Mouse (Mus musculus): ENCODE measurements around the gene Zzef1. TPM values are rescaled to one million over a fixed set of nuclear protein-coding genes. Genes with fewer than 3 reads are reported as not detected.

Gene Zzef1
- polyA plus RNA-seq, 1 experiment from 2014 or later, result 5.5 TPM

DNA sequence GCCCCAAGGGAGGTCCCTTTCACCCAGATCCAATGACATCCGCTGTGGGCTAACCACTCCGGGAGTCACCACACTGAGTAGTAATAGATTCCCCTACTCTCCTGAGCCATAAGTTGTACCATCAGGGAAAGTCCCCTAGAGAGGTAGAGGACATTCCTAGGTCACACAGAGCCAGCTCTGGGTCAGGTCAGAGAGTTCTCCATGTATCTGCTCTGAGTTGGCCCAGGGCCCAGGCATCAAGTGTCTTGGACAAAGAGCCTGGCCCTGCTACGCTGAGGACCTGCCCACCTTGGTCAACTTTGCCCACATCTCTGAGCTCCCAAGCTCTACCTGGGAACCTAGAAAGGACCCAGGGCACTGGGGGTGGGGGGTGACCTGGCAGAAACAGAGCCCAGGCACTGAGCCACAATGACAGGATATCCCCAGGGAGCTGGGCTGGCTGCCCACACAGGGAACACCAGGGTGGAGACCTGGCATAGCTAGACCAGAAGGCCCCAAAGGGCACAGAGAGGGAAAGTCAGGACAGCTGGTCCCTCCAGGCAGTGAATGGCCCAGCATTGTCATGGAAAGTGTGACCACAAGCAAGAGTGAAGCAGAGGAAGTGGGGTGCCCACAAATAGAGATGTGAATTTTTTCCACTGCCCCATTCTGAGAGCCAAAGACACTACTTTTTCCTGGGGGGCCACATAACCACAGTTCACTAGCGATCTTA lies 157.6 kb downstream of the Zzef1 start:
- Histone ChIP-seq H3K27ac (replicated peaks) (no peak overlapping the region), H3K27me3 (ENCODE audit: low read depth, poor library complexity, severe bottlenecking) (peaks cover 15% of the 10 kb centered on the region), H3K4me3 (no peak overlapping the region), H3K9me3 (replicated peaks) (peaks cover 6% of the 10 kb centered on the region), H3K4me1 (peaks cover 17% of the 10 kb centered on the region), H3K36me3 (no peaks in the 10 kb centered on the region)
- WGBS, result 90% methylated on average over 4 of the region's 4 CpGs
- DNase-seq (ENCODE audit: low spot score), result no peak

DNA sequence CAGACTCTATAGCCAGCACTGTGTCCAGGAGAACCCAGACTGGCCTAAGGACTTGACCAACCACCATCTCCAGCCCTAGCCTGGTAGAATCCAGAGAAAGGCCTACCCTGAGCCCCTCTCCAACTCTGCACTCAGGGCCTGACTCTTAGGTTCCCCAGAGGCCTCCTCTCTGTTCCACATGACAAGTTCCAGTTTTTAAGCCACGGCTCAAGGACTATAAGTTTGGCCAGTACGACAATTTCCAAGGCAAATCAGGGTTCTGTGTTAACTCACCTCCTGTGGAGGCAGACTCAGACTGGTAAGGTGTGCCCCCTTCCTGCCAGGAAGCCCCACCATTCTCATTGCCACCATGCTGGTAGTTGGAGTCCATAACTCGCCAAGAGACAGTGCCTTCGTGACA lies 158.2 kb downstream of the Zzef1 start:
- WGBS, result 90% methylated on average over 4 of the region's 4 CpGs
- no peak for DNase-seq (ENCODE audit: low spot score)
- no peaks in the 10 kb centered on the region for H3K36me3 ChIP-seq

DNA sequence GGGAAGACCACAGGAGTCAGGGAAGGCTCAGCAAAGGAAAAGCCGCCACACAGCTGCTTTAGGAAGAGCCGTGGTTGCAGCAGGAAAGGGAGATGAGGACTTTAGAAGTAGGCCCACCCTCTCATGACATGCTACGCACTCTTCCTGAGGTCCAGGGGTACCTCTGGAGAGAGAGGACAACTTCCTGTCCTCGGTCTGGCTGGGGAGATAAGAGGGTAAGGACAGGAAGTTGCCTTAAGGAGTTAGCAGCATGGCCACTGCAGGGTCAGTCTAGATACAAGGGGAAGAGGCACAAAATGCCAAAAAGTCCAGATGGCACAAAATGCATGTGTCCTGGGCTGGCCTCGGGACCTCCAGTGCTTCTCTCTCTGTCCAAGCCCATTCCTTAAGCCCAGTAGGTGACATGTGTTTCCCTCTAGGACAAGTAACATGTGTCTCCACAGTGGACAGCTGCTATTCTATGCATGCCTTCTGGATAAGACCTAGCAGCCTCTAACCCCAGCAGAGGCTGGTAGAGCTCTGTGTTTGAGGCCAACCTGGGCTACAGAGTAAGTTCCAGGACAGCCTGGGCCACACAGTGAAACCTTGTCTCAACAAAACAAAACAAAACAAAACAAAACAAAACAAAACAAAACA lies 159.4 kb downstream of the Zzef1 start:
- no peaks in the 10 kb centered on the region for H3K9me3 ChIP-seq (replicated peaks)
- no peak overlapping the region for H3K27ac ChIP-seq (replicated peaks)
- 77% methylated on average over 5 of the region's 5 CpGs for WGBS
- no peak overlapping the region for H3K4me3 ChIP-seq
- DNase-seq (ENCODE audit: low spot score), result no peak
- peaks cover 17% of the 10 kb centered on the region for H3K4me1 ChIP-seq
- peaks cover 27% of the 10 kb centered on the region for H3K27me3 ChIP-seq (ENCODE audit: low read depth, poor library complexity, severe bottlenecking)
- no peaks in the 10 kb centered on the region for H3K36me3 ChIP-seq

More for the DNA sequence above, 158.2 kb downstream of the Zzef1 start:
- Histone ChIP-seq H3K27ac (replicated peaks) (no peak overlapping the region), H3K9me3 (replicated peaks) (peaks cover 6% of the 10 kb centered on the region), H3K4me1 (peaks cover 17% of the 10 kb centered on the region), H3K4me3 (no peak overlapping the region), H3K27me3 (ENCODE audit: low read depth, poor library complexity, severe bottlenecking) (peaks cover 18% of the 10 kb centered on the region)

DNA sequence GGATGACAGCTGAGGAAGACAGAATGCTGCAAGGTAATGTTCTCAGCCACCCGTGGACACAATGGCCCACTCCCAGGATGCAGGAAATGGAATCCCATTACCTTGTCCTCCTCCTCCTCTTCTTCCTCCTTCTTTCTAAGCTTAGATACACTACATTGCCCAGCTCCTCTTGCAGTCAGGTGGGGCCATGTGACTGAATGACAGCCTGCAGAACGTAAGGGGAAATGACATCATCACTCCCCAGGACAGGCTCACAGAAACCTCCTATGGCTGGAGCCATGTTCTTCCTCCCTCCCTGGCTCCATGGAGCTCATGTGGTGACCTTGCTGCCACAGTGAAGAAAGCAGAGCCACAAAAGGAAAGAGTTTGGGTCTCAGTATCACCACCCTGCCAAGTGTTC lies 161.3 kb downstream of the Zzef1 start:
- H3K4me3 ChIP-seq, result no peak overlapping the region
- 72% methylated on average over 2 of the region's 2 CpGs for WGBS
- H3K4me1 ChIP-seq, result peaks cover 23% of the 10 kb centered on the region
- H3K9me3 ChIP-seq (replicated peaks), result no peaks in the 10 kb centered on the region
- no peak overlapping the region for H3K27ac ChIP-seq (replicated peaks)
- no peak for DNase-seq (ENCODE audit: low spot score)
- H3K36me3 ChIP-seq, result no peaks in the 10 kb centered on the region
- H3K27me3 ChIP-seq (ENCODE audit: low read depth, poor library complexity, severe bottlenecking), result peaks cover 46% of the 10 kb centered on the region

DNA sequence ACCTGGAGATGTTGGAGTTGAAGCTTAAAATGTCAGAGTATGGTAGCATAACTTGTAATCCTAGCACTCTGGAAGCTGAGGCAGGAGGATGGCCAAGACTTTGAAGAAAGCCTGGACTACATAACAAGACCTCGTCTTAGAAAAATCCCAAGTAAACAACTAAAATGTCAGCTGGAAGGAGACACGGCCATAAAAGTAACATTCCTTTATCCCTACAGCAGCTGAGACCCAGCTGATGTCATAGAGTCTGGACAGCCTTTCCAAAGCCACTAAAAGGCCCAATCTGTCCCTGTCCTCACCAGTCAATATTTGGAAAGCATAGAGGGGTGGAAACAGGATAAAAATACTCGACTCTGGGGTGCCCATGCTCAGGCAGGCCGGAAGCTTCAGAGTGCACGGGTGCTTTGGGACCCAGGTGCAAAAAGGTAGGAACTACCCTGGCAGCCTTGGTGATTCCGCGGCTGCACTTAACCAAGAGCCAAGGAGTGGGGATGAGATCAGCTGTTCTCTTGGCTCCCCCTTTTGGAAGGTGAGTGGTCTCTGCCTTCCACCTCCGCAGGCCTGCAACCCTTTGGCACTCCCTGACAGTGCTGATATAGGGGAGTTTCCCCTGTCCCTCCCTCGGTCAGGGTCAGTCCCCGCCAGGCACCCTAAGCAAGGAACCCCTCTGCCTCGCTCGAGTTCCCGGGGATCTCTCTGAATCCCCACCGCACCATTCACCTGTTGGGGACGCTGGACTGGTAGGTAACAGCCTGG lies 164.1 kb downstream of the Zzef1 start:
- 17% methylated on average over 15 of the region's 15 CpGs for WGBS
- no peaks in the 10 kb centered on the region for H3K9me3 ChIP-seq (replicated peaks)
- peaks cover 12% of the 10 kb centered on the region for H3K4me1 ChIP-seq
- peaks cover 58% of the 10 kb centered on the region for H3K27me3 ChIP-seq (ENCODE audit: low read depth, poor library complexity, severe bottlenecking)
- DNase-seq (ENCODE audit: low spot score), result no peak
- no peaks in the 10 kb centered on the region for H3K36me3 ChIP-seq
- no peak overlapping the region for H3K27ac ChIP-seq (replicated peaks)
- no peak overlapping the region for H3K4me3 ChIP-seq

DNA sequence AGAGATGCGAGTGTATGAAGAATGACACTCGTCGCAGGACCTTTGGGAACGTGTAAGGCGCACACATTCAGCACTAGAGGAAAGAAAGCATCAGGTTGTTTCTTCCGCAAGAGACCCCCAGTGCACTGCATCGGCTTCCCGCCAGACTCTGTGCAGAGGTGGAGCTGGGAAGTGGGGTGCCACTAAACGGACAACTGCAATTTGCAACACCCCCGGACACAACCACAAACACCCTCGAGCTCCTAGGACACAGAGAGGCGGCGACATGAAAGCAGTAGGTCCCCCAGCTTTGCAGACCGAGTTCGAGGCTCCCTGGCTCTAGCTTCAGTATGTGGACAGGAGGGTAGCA lies 164.7 kb downstream of the Zzef1 start:
- Histone ChIP-seq H3K4me1 (peaks cover 12% of the 10 kb centered on the region), H3K36me3 (no peaks in the 10 kb centered on the region), H3K27me3 (ENCODE audit: low read depth, poor library complexity, severe bottlenecking) (peaks cover 58% of the 10 kb centered on the region), H3K9me3 (replicated peaks) (no peaks in the 10 kb centered on the region), H3K27ac (replicated peaks) (no peak overlapping the region), H3K4me3 (peak overlapping the region; percentile 49)
- no peak for DNase-seq (ENCODE audit: low spot score)
- 4% methylated on average over 15 of the region's 15 CpGs for WGBS

DNA sequence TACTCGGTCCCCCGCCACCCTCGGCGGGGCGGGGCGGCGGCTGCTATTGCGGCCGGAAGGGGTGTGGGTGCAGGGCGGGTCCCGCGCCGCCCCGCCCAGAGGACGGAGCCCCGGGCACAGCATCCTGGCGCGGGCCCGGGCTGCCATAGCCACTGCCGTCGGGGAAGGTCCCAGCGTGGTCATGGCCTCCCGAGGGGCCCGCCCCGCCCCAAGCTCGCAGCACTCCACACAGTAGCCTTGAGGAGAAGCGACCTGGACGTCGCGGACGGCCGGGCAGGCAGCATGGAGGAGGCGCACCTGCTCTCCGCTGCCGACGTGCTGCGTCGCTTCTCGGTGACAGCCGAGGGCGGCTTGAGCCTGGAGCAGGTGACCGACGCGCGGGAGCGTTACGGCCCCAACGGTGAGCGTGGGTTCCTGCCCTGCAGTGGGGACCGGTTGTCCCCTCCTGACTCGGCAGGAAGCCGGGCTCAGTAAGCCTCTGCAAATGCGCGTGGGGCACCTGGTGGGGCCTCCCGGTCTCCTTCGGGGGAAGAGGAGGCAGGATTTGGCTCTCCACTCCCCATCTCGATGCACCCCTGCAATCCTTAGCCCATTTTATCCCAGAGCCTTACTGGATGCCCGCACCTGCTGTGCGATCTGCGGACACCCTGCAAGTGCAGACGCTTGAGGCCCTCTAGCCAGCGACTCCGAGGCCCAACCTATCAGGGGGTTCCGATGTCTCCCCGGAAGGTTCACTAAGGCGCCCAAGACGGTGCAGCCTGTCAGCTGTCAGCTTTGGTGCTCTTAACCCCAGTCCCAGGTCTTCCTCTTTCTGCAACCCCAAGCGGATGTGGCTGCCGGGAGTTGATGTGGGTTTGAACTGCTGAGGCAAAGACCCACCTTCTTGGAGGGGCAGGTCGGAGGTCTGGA lies 165.3 kb downstream of the Zzef1 start, which contains the start of gene Atp2a3:
Gene Atp2a3 (plus strand): TSS at position 98 of the 909 bp plus-strand sequence.
- H3K4me1 ChIP-seq, result peaks cover 12% of the 10 kb centered on the region
- H3K9me3 ChIP-seq (replicated peaks), result no peaks in the 10 kb centered on the region
- no peaks in the 10 kb centered on the region for H3K36me3 ChIP-seq
- H3K27me3 ChIP-seq (ENCODE audit: low read depth, poor library complexity, severe bottlenecking), result peaks cover 58% of the 10 kb centered on the region
- WGBS, result 4% methylated on average over 70 of the region's 70 CpGs
- no peak for DNase-seq (ENCODE audit: low spot score)
- H3K4me3 ChIP-seq, result peak within 1 kb of the TSS; percentile 49
- H3K27ac ChIP-seq (replicated peaks), result no peak within 1 kb of the TSS

DNA sequence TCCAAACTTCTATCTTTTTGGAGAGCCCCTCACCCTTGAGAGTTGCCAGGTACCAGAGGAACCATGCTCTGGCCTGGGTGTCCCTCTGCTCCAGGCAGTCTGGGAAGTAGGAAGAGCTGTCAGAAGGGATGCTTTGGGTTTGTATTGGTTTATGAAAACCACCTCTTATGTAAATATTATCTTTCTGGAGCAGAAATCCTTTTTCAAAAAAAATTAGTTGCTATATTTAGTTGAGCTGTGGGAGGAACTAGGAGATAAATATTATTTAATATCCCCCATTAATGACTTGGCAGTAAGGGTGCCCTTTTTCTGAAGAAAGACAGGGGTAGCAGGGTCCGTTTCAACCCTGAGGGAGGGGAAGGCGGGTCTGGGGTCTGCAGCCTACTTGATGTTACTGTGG lies 166.4 kb downstream of the Zzef1 start:
- H3K4me3 ChIP-seq, result no peak overlapping the region
- H3K27ac ChIP-seq (replicated peaks), result no peak overlapping the region
- DNase-seq (ENCODE audit: low spot score), result no peak
- WGBS, result 82% methylated on average over 2 of the region's 2 CpGs
- H3K4me1 ChIP-seq, result peaks cover 12% of the 10 kb centered on the region
- H3K36me3 ChIP-seq, result no peaks in the 10 kb centered on the region
- H3K9me3 ChIP-seq (replicated peaks), result no peaks in the 10 kb centered on the region
- H3K27me3 ChIP-seq (ENCODE audit: low read depth, poor library complexity, severe bottlenecking), result peaks cover 58% of the 10 kb centered on the region

DNA sequence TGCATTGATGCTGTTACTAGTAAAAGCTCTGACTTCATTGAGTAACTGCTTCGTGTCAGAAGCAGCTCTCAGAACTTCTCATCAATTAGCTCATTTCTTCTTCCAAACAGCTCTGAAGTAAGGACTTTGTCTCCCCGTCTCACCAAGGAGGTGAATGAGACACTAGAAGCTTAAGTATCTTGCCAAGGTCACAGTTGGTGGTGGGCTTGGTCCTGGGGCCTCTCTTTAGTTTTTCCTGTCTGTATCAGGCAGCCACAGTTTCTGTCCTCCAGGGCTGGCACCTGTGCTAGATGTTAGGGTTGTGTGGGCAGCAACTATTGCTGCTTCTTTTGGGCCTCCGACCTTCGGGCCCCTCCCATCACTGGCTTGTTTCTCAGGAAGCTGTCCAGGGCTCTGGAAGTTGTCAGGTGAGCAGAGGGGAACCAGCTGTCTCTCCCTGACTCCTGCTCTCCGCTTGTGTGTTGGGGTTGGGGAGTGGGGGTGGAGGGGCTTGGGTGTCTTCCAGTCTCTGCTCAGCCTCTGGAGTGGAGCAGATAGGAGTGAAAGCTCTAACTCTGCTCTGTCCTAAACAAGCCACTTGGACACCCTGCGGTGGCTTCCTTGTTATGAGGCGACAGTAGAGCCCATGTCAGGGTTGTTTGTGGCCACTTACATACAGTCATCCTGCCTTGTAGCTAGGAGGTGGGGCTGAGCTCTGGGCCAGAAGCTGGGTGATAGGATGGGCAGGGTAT lies 167.2 kb downstream of the Zzef1 start:
- Histone ChIP-seq H3K27ac (replicated peaks) (no peak overlapping the region), H3K9me3 (replicated peaks) (no peaks in the 10 kb centered on the region), H3K36me3 (no peaks in the 10 kb centered on the region), H3K4me3 (no peak overlapping the region), H3K4me1 (peaks cover 12% of the 10 kb centered on the region), H3K27me3 (ENCODE audit: low read depth, poor library complexity, severe bottlenecking) (peaks cover 57% of the 10 kb centered on the region)
- WGBS, result 55% methylated on average over 7 of the region's 7 CpGs
- no peak for DNase-seq (ENCODE audit: low spot score)

DNA sequence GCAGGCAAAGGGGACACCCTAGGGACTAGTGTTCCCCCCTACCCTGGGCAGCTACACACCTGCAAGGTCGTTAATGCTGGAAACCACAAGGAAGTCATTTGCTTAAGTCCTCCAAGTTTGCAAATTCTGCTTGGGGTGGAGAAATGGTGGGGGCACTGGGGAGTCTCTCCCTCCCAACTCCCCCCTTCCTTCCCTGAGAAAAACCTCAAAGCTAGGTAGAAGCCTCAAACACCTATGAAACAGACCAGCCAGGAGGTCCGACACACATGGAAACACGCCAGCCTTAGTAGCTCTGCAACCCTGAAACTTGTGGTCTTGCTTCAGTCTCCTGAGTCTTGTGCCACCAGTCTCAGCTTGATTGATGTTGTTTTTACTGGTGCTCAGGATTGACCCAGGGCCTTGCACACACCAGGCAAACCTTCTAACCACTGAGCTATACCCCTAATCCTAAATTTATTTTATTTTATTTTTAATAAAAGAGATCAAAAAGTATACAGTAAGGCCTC lies 167.8 kb downstream of the Zzef1 start:
- Histone ChIP-seq H3K36me3 (no peaks in the 10 kb centered on the region), H3K27ac (replicated peaks) (no peak overlapping the region), H3K4me3 (no peak overlapping the region), H3K9me3 (replicated peaks) (no peaks in the 10 kb centered on the region), H3K27me3 (ENCODE audit: low read depth, poor library complexity, severe bottlenecking) (peaks cover 51% of the 10 kb centered on the region), H3K4me1 (peaks cover 12% of the 10 kb centered on the region)
- DNase-seq (ENCODE audit: low spot score), result no peak
- WGBS, result 76% methylated on average over 3 of the region's 3 CpGs

DNA sequence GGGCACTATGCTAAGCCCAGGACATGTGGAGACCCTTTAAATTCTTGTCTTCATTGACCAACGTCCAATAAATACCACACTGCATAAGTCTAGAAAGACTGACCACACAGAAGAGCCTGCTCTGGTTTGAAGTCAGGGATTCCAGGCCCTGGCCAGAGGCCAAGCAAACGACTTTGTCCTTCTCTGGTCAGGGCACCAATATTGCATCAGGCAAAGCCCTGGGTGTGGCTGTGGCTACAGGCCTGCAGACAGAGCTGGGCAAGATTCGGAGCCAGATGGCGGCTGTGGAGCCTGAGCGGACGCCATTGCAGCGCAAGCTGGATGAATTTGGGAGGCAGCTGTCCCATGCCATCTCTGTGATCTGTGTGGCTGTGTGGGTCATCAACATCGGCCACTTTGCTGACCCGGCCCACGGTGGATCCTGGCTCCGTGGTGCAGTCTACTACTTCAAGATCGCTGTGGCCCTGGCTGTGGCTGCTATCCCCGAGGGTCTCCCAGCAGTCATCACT lies 179.0 kb downstream of the Zzef1 start:
- no peaks in the 10 kb centered on the region for H3K36me3 ChIP-seq
- no peak overlapping the region for H3K27ac ChIP-seq (replicated peaks)
- H3K9me3 ChIP-seq (replicated peaks), result no peaks in the 10 kb centered on the region
- H3K27me3 ChIP-seq (ENCODE audit: low read depth, poor library complexity, severe bottlenecking), result peaks cover 20% of the 10 kb centered on the region
- DNase-seq (ENCODE audit: low spot score), result no peak
- H3K4me1 ChIP-seq, result 0 out of 2 replicates have a peak, but pooled peaks cover 3% of the 10 kb centered on the region
- 87% methylated on average over 13 of the region's 13 CpGs for WGBS
- no peak overlapping the region for H3K4me3 ChIP-seq

Data from midbrain, embryonic 10.5 days (tissue).